Mouse (Mus musculus) liver, adult 2 months (tissue): ENCODE results near the gene Slc26a11. TPM values are rescaled to one million over a fixed set of nuclear protein-coding genes. Genes with fewer than 3 reads are reported as not detected.
A peak's percentile ranks its signal among the peaks of the same experiment; 100 is the strongest.

ENCODE experiments used
- DNase-seq: peaks from one replicate; pipeline ENCODE4 v3.0.0-alpha.2; 2011; ENCODE audit warnings: low read depth, low spot score; ENCODE audit errors: extremely low read depth
- H3K27ac ChIP-seq: fragments of 200-500 bp; replicated peaks from 2 replicates; pipeline ENCODE4 v1.5.1; 2012; ENCODE audit warnings: low read depth, mild to moderate bottlenecking, control low read depth, inconsistent platforms, low read length; ENCODE audit not compliant: insufficient read depth
- H3K27me3 ChIP-seq: fragments of 200-500 bp; 2 replicates; pipeline ENCODE4 v1.6.1; 2012; ENCODE audit warnings: mild to moderate bottlenecking, moderate library complexity, low read length, inconsistent platforms; ENCODE audit not compliant: control insufficient read depth, insufficient read depth
- H3K36me3 ChIP-seq: fragments of 200-500 bp; 2 replicates; pipeline ENCODE4 v1.6.1; 2012; ENCODE audit warnings: low read length, inconsistent platforms; ENCODE audit not compliant: control insufficient read depth, insufficient read depth
- H3K4me1 ChIP-seq: fragments of 200-500 bp; 2 replicates; pipeline ENCODE4 v1.6.1; 2011; ENCODE audit warnings: low read length; ENCODE audit not compliant: control insufficient read depth, insufficient read depth
- H3K4me3 ChIP-seq: fragments of 200-500 bp; 2 replicates; pipeline ENCODE4 v1.5.1; 2011; ENCODE audit warnings: low read depth, mild to moderate bottlenecking, control low read depth, low read length, moderate library complexity; ENCODE audit not compliant: insufficient read depth
- H3K79me2 ChIP-seq: fragments of 200-500 bp; 2 replicates; pipeline ENCODE4 v1.6.1; 2012; ENCODE audit warnings: inconsistent platforms, mild to moderate bottlenecking, low read length, moderate library complexity; ENCODE audit not compliant: control insufficient read depth, insufficient read depth
- H3K9ac ChIP-seq: fragments of 200-500 bp; 2 replicates; pipeline ENCODE4 v1.6.1; 2012; ENCODE audit warnings: low read depth, mild to moderate bottlenecking, control low read depth, inconsistent platforms, low read length
- CTCF ChIP-seq: fragments of 200-500 bp; IDR thresholded peaks from 2 replicates; pipeline ENCODE4 v1.5.1; 2011; ENCODE audit warnings: low read depth, low read length, control low read depth
- POLR2A ChIP-seq: fragments of 200-500 bp; IDR thresholded peaks from 2 replicates; pipeline ENCODE4 v1.6.1; 2011; ENCODE audit warnings: low read length, control low read depth; ENCODE audit not compliant: insufficient read depth; ENCODE audit errors: extremely low read depth
- WGBS: fragments of 180-500 bp; shearing (Covaris S2); methylation state at CpG from one replicate; pipeline ENCODE4 v1.1.7; 2018; 5-methylcytosine and 5-hydroxymethylcytosine counted together
- polyA plus RNA-seq: library from polyadenylated mRNA; depleted of rRNA; stranded (reverse); fragments of >200 nt; gene quantifications from 2 replicates; pipeline ENCODE4 v1.2.3, GENCODE M21; 2012
- total RNA-seq: library from RNA; depleted of rRNA; stranded (reverse); fragments of >200 nt; gene quantifications from 2 replicates; pipeline ENCODE4 v1.2.3, GENCODE M21; 2014

Gene Slc26a11
- total and polyA plus RNA-seq, 2 experiments: 2.5 to 7.5 TPM

DNA sequence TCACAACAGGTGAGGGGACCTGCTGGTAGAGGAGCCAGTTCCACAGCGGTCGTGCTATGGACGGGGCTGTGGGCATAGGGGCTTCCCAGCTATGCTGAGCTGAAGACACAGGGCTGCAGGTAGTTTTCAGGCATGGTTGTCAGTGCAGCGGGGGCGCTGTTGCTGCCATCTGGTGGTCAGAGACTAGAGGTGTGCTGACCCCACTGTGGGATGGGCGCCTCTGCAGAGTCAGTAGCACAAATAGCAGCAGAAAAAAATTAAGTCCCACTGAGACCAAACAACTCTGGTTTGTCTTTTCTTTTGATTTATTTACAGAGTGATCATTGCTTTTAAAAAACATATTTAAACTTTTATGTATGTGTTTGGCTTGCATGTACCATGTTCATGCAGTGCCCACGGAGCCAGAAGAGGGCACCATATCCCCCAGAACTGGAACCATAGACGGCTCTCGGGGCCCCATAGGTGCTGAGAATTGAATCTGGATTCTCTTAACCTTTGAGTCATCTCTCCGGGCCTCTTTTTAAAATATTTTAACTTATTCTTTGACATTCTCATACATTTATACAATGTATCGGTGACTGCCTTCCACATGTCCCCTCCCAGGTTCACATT, 8.3 kb downstream of the Slc26a11 start:
- Histone ChIP-seq H3K27me3 (no peaks in the 10 kb centered on the region), H3K4me1 (no peaks in the 10 kb centered on the region), H3K9ac (no peak overlapping the region), H3K4me3 (no peak overlapping the region), H3K79me2 (no peaks in the 10 kb centered on the region), H3K27ac (no peak overlapping the region), H3K36me3 (peaks cover 4% of the 10 kb centered on the region; the same call in 1 of the 2 replicates)
- 40% methylated on average over 11 of the region's 11 CpGs for WGBS
- TF ChIP-seq POLR2A (no peak), CTCF (peak; percentile 96)
- DNase-seq: peak; percentile 29

DNA sequence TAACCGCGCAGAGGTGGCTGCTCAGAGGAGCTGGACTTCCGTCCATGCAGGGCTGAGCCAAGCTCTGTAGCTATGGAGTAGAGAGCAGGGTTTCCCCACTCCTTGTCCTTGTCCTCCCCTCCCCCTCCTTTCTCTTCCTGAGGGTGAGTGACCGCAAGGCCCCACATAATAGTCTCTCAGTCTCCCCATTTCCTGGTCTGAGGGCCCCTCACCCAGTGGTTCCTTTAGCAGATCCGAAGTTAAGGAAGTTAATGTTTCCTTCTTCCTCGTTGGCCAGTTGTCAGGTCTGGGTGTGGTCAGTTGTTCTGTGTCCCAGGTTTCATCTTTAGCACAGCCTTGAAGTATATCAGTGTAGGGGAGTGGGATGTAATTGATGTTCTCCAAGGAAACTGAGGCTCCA, 20.1 kb downstream of the Slc26a11 start:
- peaks cover 5% of the 10 kb centered on the region for H3K36me3 ChIP-seq
- no peaks in the 10 kb centered on the region for H3K27me3 ChIP-seq
- no peak overlapping the region for H3K27ac ChIP-seq
- no peaks in the 10 kb centered on the region for H3K79me2 ChIP-seq
- peak; percentile 8 for DNase-seq
- H3K9ac ChIP-seq: no peak overlapping the region
- H3K4me3 ChIP-seq: no peak overlapping the region
- TF ChIP-seq CTCF: no peak
- TF ChIP-seq POLR2A: no peak
- no peaks in the 10 kb centered on the region; the same call in 1 of the 2 replicates for H3K4me1 ChIP-seq
- 67% methylated on average over 6 of the region's 6 CpGs for WGBS

GRCm38 (mm10) chr11:119377326-119377725, 22.0 kb downstream of the Slc26a11 start:
- no peak overlapping the region for H3K27ac ChIP-seq
- no peak overlapping the region for H3K9ac ChIP-seq
- H3K27me3 ChIP-seq: no peaks in the 10 kb centered on the region
- no peak overlapping the region for H3K4me3 ChIP-seq
- peaks cover 6% of the 10 kb centered on the region for H3K36me3 ChIP-seq
- peak; percentile 25 for DNase-seq
- H3K4me1 ChIP-seq: no peaks in the 10 kb centered on the region; the same call in 1 of the 2 replicates
- no peaks in the 10 kb centered on the region for H3K79me2 ChIP-seq
- no peak for TF ChIP-seq POLR2A
- WGBS: 90% methylated on average over 11 of the region's 11 CpGs

DNA sequence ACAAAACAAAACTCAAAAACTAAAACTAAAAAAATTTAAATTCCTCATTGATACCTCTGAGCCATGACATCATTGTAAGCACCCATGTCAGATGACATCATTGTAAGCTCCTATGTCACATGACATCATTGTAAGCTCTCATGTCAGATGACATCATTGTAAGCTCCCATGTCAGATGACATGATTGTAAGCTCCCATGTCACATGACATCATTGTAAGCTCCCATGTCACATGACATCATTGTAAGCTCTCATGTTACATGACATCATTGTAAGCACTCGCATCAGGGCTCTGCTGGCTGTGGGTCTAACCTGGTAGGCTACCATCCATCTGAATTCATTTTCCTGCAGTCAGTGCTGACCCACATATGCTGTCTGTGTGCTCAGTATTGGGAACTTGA, 23.2 kb downstream of the Slc26a11 start:
- 97% methylated on average over 1 of the region's 1 CpGs for WGBS
- H3K27ac ChIP-seq: no peak overlapping the region

GRCm38 (mm10) chr11:119381631-119382337, 26.4 kb downstream of the Slc26a11 start:
- WGBS: 84% methylated on average over 9 of the region's 9 CpGs
- H3K4me3 ChIP-seq: no peak overlapping the region
- H3K4me1 ChIP-seq: no peaks in the 10 kb centered on the region
- no peak for DNase-seq
- no peak overlapping the region for H3K9ac ChIP-seq
- peaks cover 6% of the 10 kb centered on the region for H3K36me3 ChIP-seq
- no peaks in the 10 kb centered on the region for H3K27me3 ChIP-seq
- H3K27ac ChIP-seq: no peak overlapping the region
- TF ChIP-seq POLR2A (no peak), CTCF (no peak)
- no peaks in the 10 kb centered on the region for H3K79me2 ChIP-seq

More for the DNA sequence above, 23.2 kb downstream of the Slc26a11 start:
- no peak overlapping the region for H3K9ac ChIP-seq
- TF ChIP-seq POLR2A: no peak
- H3K4me1 ChIP-seq: no peaks in the 10 kb centered on the region; the same call in 1 of the 2 replicates
- H3K79me2 ChIP-seq: no peaks in the 10 kb centered on the region
- peaks cover 6% of the 10 kb centered on the region for H3K36me3 ChIP-seq
- H3K27me3 ChIP-seq: no peaks in the 10 kb centered on the region
- H3K4me3 ChIP-seq: no peak overlapping the region
- no peak for DNase-seq

DNA sequence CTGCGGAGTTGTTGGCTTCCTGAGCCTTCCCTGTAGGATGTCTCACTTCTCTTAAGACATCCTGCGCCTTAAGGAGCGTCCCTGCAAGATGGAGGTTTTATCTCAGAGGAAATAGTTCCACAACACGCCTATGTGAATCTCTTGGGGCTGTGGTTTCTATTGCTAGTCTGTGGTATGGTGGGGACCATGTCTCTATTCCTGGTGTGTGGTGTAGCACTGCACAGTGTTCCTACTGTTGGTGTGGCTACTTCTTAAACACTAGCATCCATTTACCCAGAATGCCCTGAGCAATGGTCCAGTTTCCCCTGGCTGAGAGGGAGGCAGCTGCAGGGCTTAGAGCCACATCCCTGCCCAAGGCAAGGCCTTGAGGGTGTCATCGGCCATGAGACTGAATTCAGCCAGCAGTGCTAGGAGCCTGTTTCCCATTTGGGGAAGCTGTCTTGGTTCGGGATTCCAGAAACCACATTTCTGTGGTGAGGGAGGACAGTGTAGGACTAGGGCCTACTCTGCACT, 27.0 kb downstream of the Slc26a11 start:
- no peak overlapping the region for H3K4me3 ChIP-seq
- no peaks in the 10 kb centered on the region for H3K79me2 ChIP-seq
- no peaks in the 10 kb centered on the region for H3K4me1 ChIP-seq
- H3K9ac ChIP-seq: no peak overlapping the region
- H3K27me3 ChIP-seq: no peaks in the 10 kb centered on the region
- no peak for DNase-seq
- WGBS: 81% methylated on average over 6 of the region's 6 CpGs
- peaks cover 6% of the 10 kb centered on the region for H3K36me3 ChIP-seq
- TF ChIP-seq POLR2A (no peak), CTCF (no peak)
- H3K27ac ChIP-seq: no peak overlapping the region
